Mouse (Mus musculus): Measurements from ENCODE around the gene Skp1a.
A peak's percentile ranks its signal among the peaks of the same experiment; 100 is the strongest.

The Skp1a gene

DNA sequence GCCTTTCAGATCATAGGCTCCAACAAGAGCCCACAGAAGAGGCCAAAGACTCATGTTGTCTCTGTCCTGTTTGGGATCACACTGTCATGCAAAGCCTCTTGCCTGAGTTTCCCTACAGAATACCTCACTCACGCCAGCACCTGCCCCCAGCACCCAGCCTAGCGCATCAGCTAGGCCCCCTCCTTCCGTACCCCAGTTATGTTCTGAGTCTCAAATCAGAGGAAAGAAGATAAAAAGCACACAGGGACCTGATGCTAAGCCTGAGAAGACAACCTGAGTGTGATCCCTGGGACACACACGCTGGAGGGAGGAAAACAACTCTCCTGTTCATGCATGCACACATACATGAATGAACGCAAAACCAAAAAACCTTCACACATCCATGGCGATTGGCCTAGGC is 47.2 kb downstream of the Skp1a start:
- TF ChIP-seq CTCF (conservative IDR thresholded peaks at IDR 0.05; ENCODE audit: low read length) (no peak), POU5F1 (IDR thresholded peaks at IDR 0.05; ENCODE audit: borderline replicate concordance, low read length) (no peak), NANOG (IDR thresholded peaks at IDR 0.05; ENCODE audit: borderline replicate concordance, low read length) (no peak)
- Histone ChIP-seq H3K4me1 (replicated peaks; ENCODE audit: low read depth, low read length) (peaks cover 70% of the 10 kb centered on the region), H3K9me3 (ENCODE audit: low read length) (no peaks in the 10 kb centered on the region), H3K27me3 (ENCODE audit: insufficient read depth, low read length) (peaks cover 12% of the 10 kb centered on the region), H3K4me3 (replicated peaks; ENCODE audit: low read length) (no peak overlapping the region), H3K36me3 (ENCODE audit: insufficient read depth, low read length) (peaks cover 77% of the 10 kb centered on the region)

DNA sequence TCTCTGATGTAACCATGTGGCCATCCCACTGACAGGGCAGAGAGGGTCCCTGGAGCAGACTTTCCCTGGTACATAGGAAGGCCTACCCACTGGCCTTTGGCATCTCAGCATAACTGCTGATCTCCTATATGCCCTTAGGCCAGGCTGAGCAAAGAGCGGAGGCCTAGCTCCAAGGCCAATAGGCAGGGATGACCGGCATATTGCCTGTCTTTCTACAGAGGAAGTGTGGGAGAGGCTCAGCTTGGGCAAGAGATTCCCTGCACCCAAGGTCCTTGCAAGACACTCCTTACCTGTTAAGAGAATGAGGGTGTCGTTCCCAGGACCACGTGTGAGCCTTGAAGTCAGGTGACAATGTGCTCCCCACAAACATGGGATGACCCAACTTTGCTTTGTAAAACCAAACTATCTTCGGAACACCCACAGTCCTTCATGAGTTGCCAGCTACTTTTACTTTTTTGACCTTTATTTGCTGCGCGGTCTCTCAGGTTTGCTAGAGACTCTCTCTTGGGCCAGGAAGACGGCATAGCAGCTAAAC is 47.9 kb downstream of the Skp1a start:
- peaks cover 70% of the 10 kb centered on the region for H3K4me1 ChIP-seq (replicated peaks; ENCODE audit: low read depth, low read length)
- H3K27me3 ChIP-seq (ENCODE audit: insufficient read depth, low read length), result peaks cover 19% of the 10 kb centered on the region
- H3K9me3 ChIP-seq (ENCODE audit: low read length), result no peaks in the 10 kb centered on the region
- H3K4me3 ChIP-seq (replicated peaks; ENCODE audit: low read length), result no peak overlapping the region
- TF ChIP-seq CTCF (conservative IDR thresholded peaks at IDR 0.05; ENCODE audit: low read length), result no peak
- H3K36me3 ChIP-seq (ENCODE audit: insufficient read depth, low read length), result peaks cover 70% of the 10 kb centered on the region

- H3K36me3 ChIP-seq (ENCODE audit: insufficient read depth, low read length), result peaks cover 60% of the 10 kb centered on the region
- no peak for TF ChIP-seq CTCF (conservative IDR thresholded peaks at IDR 0.05; ENCODE audit: low read length)
- no peak for TF ChIP-seq NANOG (IDR thresholded peaks at IDR 0.05; ENCODE audit: borderline replicate concordance, low read length)
- peaks cover 69% of the 10 kb centered on the region for H3K4me1 ChIP-seq (replicated peaks; ENCODE audit: low read depth, low read length)
- no peak overlapping the region for H3K4me3 ChIP-seq (replicated peaks; ENCODE audit: low read length)
- no peaks in the 10 kb centered on the region for H3K9me3 ChIP-seq (ENCODE audit: low read length)
- H3K27me3 ChIP-seq (ENCODE audit: insufficient read depth, low read length), result peaks cover 29% of the 10 kb centered on the region
These were observed 49.0 kb downstream of the Skp1a start for GRCm38 (mm10) chr11:52280566-52281455.

DNA sequence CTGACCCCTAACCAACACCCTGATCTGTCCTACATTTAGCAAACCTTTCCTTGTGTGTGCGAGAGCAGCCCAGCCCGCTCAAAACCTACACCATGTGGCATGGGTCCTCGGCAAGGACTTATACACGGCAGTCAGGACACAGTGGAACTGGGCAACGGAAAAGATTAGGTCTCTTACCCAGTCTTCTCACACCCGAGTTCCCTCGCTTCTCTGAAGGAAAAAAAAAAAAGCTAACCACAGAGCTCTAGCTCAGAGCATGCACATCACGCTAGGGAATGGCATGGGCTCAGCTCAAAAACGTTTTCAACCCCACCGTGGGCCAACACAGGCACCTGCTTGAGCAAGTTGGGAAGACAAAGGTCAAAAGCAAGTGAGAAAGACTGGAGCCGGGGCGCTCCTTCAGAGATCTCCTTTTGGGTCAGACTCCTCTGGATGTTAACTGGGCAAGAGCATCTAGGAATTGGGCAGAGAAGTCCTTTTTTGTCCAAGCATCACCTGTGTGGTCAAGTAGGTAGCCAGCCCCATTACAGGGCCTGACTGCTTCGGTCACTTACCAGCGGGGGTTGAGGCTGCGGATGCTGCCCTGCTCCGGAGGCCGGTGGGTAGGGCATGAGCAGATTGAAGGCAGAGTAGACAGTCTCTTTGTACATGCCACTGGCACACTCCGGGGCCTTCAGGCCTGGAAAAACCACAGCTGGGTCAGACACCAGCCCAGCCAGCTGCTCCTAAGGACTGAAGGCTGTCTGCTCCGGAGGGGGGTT is 50.0 kb downstream of the Skp1a start:
- Histone ChIP-seq H3K4me3 (replicated peaks; ENCODE audit: low read length) (peak overlapping the region; percentile 91), H3K9me3 (ENCODE audit: low read length) (no peaks in the 10 kb centered on the region), H3K4me1 (replicated peaks; ENCODE audit: low read depth, low read length) (peaks cover 69% of the 10 kb centered on the region), H3K36me3 (ENCODE audit: insufficient read depth, low read length) (peaks cover 50% of the 10 kb centered on the region), H3K27me3 (ENCODE audit: insufficient read depth, low read length) (peaks cover 30% of the 10 kb centered on the region)
- TF ChIP-seq CTCF (conservative IDR thresholded peaks at IDR 0.05; ENCODE audit: low read length), result no peak
- no peak for TF ChIP-seq POU5F1 (IDR thresholded peaks at IDR 0.05; ENCODE audit: borderline replicate concordance, low read length)
- no peak for TF ChIP-seq NANOG (IDR thresholded peaks at IDR 0.05; ENCODE audit: borderline replicate concordance, low read length)

GRCm38 (mm10) chr11:52282420-52282773 is 50.6 kb downstream of the Skp1a start:
- Histone ChIP-seq H3K4me1 (replicated peaks; ENCODE audit: low read depth, low read length) (peaks cover 69% of the 10 kb centered on the region), H3K9me3 (ENCODE audit: low read length) (no peaks in the 10 kb centered on the region), H3K36me3 (ENCODE audit: insufficient read depth, low read length) (peaks cover 44% of the 10 kb centered on the region), H3K4me3 (replicated peaks; ENCODE audit: low read length) (peak overlapping the region; percentile 91), H3K27me3 (ENCODE audit: insufficient read depth, low read length) (peaks cover 30% of the 10 kb centered on the region)
- TF ChIP-seq NANOG (IDR thresholded peaks at IDR 0.05; ENCODE audit: borderline replicate concordance, low read length) (no peak), POU5F1 (IDR thresholded peaks at IDR 0.05; ENCODE audit: borderline replicate concordance, low read length) (no peak), CTCF (conservative IDR thresholded peaks at IDR 0.05; ENCODE audit: low read length) (no peak)

GRCm38 (mm10) chr11:52282774-52283595 is 51.2 kb downstream of the Skp1a start, which contains the start of gene Tcf7:
Tcf7 (minus strand) TSS chr11:52283014.
- no peak for TF ChIP-seq NANOG (IDR thresholded peaks at IDR 0.05; ENCODE audit: borderline replicate concordance, low read length)
- no peak for TF ChIP-seq POU5F1 (IDR thresholded peaks at IDR 0.05; ENCODE audit: borderline replicate concordance, low read length)
- TF ChIP-seq CTCF (conservative IDR thresholded peaks at IDR 0.05; ENCODE audit: low read length), result no peak
- Histone ChIP-seq H3K4me3 (replicated peaks; ENCODE audit: low read length) (peak within 1 kb of the TSS; percentile 91), H3K27me3 (ENCODE audit: insufficient read depth, low read length) (peaks cover 30% of the 10 kb centered on the region), H3K9me3 (ENCODE audit: low read length) (no peaks in the 10 kb centered on the region), H3K36me3 (ENCODE audit: insufficient read depth, low read length) (peaks cover 38% of the 10 kb centered on the region), H3K4me1 (replicated peaks; ENCODE audit: low read depth, low read length) (peaks cover 68% of the 10 kb centered on the region)

GRCm38 (mm10) chr11:52283596-52284571 is 52.1 kb downstream of the Skp1a start:
- peaks cover 68% of the 10 kb centered on the region for H3K4me1 ChIP-seq (replicated peaks; ENCODE audit: low read depth, low read length)
- H3K9me3 ChIP-seq (ENCODE audit: low read length), result no peaks in the 10 kb centered on the region
- TF ChIP-seq POU5F1 (IDR thresholded peaks at IDR 0.05; ENCODE audit: borderline replicate concordance, low read length), result no peak
- no peak for TF ChIP-seq NANOG (IDR thresholded peaks at IDR 0.05; ENCODE audit: borderline replicate concordance, low read length)
- no peak for TF ChIP-seq CTCF (conservative IDR thresholded peaks at IDR 0.05; ENCODE audit: low read length)
- peaks cover 31% of the 10 kb centered on the region for H3K36me3 ChIP-seq (ENCODE audit: insufficient read depth, low read length)
- H3K27me3 ChIP-seq (ENCODE audit: insufficient read depth, low read length), result peaks cover 30% of the 10 kb centered on the region
- H3K4me3 ChIP-seq (replicated peaks; ENCODE audit: low read length), result peak overlapping the region; percentile 67
